Mouse (Mus musculus) lung, embryonic 14.5 days (tissue): ENCODE results near the gene Gnao1. TPM values are rescaled to one million over a fixed set of nuclear protein-coding genes. Genes with fewer than 3 reads are reported as not detected.

Experiments used
- ATAC-seq: fragments of 200-750 bp; cut with Nextera tagmentation; 2 replicates; pipeline ENCODE4 v1.8.0; 2017; ENCODE audit warnings: mild to moderate bottlenecking, moderate TSS enrichment, moderate library complexity; ENCODE audit not compliant: insufficient read depth
- DNase-seq: peaks from one replicate; pipeline ENCODE4 v3.0.0-alpha.2; 2015
- H3K27ac ChIP-seq: fragments of 300-500 bp; sonication (generic); 2 replicates; pipeline ENCODE4 v1.5.1; 2014; ENCODE audit warnings: low read depth, mild to moderate bottlenecking, moderate library complexity
- H3K27me3 ChIP-seq: fragments of 300-500 bp; sonication (generic); 2 replicates; pipeline ENCODE4 v1.6.1; 2014; ENCODE audit warnings: low read length, control low read depth; ENCODE audit not compliant: insufficient read depth
- H3K36me3 ChIP-seq: fragments of 300-500 bp; sonication (generic); 2 replicates; pipeline ENCODE4 v1.6.1; 2014; ENCODE audit warnings: control low read depth; ENCODE audit not compliant: insufficient read depth
- H3K4me1 ChIP-seq: fragments of 300-500 bp; sonication (generic); 2 replicates; pipeline ENCODE4 v1.6.1; 2014; ENCODE audit warnings: antibody characterized with exemption, control low read depth; ENCODE audit not compliant: insufficient read depth
- H3K4me2 ChIP-seq: fragments of 300-500 bp; sonication (generic); 2 replicates; pipeline ENCODE4 v1.6.1; 2014; ENCODE audit warnings: mild to moderate bottlenecking
- H3K4me3 ChIP-seq: fragments of 300-500 bp; sonication (generic); 2 replicates; pipeline ENCODE4 v1.5.1; 2014; ENCODE audit warnings: low read depth, low read length
- H3K9ac ChIP-seq: fragments of 300-500 bp; sonication (generic); 2 replicates; pipeline ENCODE4 v1.6.1; 2014
- H3K9me3 ChIP-seq: fragments of 300-500 bp; sonication (generic); 2 replicates; pipeline ENCODE4 v1.6.1; 2016; ENCODE audit warnings: low read depth, low read length, control low read depth
- CTCF ChIP-seq: IDR thresholded peaks from 2 replicates; pipeline ENCODE4 v1.5.1; 2016; ENCODE audit warnings: antibody characterized with exemption, low read depth
- WGBS: fragments of 180-500 bp; shearing (Covaris S2); extraction: QIAGEN DNeasy Blood & Tissue Kit; methylation state at CpG from one replicate; pipeline ENCODE4 v1.1.7; 2014; 5-methylcytosine and 5-hydroxymethylcytosine counted together
- polyA plus RNA-seq: library from polyadenylated mRNA; unstranded; fragments of >200 nt; fragmentation: Nextera tagmentation; extraction: Ambion mirVana; gene quantifications from 2 replicates; pipeline ENCODE4 v1.2.1, GENCODE M21; 2014

Gnao1 gene
- polyA plus RNA-seq, 1 experiment from 2014 or later: 1.8 TPM

DNA sequence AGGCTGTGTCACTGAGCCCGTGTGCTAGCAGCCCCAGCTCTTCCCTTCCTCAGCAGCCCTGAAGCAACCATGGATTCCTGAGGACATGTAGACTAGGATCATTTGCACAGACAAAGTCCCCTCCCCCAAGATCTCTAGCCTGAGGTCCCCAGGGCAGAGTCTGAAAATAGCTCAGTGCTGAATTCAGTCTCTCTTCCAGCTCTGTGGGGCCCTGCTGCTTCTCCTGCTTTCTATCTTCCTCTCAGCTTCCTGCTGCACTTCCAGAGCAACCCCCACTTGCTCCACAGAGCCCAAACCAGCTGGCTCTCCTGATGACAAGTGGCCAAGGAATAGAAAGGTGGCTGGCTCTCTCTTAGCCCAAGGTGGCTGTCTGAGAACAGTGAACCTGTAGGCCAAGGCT is 98.8 kb downstream of the Gnao1 start:
- Histone ChIP-seq H3K4me2 (no peak overlapping the region), H3K27ac (peak overlapping the region; percentile 58), H3K4me1 (peaks cover 14% of the 10 kb centered on the region), H3K4me3 (no peak overlapping the region), H3K36me3 (no peaks in the 10 kb centered on the region), H3K9ac (peak overlapping the region; percentile 16; the same call in 1 of the 2 replicates), H3K27me3 (no peaks in the 10 kb centered on the region), H3K9me3 (no peaks in the 10 kb centered on the region)
- TF ChIP-seq CTCF: no peak
- WGBS: 21% methylated on average over 1 of the region's 1 CpGs
- ATAC-seq: no peak
- DNase-seq: peak; percentile 28

DNA sequence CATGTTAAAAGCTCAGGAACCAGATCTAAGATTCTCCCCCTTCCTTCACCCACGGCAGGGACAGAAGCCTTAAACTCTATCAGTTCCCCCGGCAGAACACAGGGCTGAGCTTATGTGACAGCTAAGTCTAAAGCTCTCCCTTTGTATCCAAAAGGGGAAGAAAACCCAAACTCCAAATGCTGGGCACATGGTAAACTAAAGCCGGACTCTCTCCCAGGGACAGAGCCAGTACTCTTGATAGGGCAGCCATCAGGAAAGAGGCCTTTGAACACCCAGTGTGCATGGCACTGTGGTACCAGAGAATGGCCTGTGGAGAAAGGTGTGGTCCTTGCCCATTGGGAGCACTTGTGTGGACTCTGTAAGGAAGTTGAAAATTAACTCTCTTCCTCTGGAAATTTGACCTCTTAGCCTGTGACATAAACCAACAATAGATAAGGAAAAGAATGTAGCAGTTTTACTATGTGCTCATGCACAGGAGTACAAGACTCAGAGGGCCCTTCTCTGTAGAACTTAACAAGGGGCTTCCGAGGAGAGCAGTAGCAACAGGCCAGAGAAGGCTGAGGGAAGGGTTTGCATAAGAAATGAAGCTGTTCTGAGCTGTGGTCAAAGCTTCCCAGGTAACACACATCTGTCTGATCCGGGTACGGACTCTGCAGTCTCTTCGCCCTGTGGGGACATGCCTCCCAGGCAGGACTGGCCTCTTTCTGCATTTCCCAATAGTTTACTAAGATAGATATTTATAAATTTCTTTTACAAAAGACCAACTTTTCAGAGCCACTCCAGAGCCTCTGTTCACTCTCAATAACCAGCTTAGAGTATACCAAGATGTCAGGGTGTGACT is 102.2 kb downstream of the Gnao1 start:
- Histone ChIP-seq H3K36me3 (no peaks in the 10 kb centered on the region), H3K4me2 (no peak overlapping the region), H3K27me3 (no peaks in the 10 kb centered on the region), H3K4me1 (peaks cover 14% of the 10 kb centered on the region), H3K4me3 (no peak overlapping the region), H3K27ac (0 out of 2 replicates have a peak overlapping the region, but pooled peaks have one; percentile 24), H3K9me3 (no peaks in the 10 kb centered on the region), H3K9ac (no peak overlapping the region)
- WGBS: 43% methylated on average over 7 of the region's 7 CpGs
- TF ChIP-seq CTCF: no peak
- 0 out of 2 replicates have a peak, but pooled peaks have one; percentile 21 for ATAC-seq
- DNase-seq: peak; percentile 36

DNA sequence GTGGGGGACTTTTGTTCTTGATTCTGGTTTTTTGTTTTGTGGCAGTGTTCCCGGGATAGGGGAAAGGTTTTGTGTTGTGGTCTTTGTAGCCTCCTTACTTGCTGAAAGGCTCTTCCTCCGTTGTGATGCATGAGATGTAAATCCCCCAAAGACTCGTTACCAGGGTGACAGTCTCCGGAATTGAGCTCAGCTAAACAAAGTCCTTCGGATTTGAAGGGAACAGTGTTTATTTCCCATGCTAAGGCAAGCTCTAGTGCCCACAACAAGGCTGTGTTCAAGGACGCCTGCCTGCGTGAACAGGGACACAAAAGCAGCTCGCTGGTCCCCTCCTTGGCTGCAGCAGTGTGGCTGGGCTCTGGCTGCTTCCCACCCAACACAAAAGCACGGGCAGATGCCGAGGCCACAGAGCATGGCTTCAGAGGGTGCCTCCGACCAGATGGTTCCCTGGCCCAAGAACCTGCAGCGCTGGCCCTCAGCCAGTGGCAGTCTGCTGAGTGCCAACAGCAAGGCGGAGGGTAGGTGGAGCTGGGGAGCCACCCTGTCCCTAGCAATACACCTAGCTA is 108.2 kb downstream of the Gnao1 start:
- 44% methylated on average over 13 of the region's 13 CpGs for WGBS
- no peak overlapping the region; the same call in 1 of the 2 replicates for H3K27ac ChIP-seq

DNA sequence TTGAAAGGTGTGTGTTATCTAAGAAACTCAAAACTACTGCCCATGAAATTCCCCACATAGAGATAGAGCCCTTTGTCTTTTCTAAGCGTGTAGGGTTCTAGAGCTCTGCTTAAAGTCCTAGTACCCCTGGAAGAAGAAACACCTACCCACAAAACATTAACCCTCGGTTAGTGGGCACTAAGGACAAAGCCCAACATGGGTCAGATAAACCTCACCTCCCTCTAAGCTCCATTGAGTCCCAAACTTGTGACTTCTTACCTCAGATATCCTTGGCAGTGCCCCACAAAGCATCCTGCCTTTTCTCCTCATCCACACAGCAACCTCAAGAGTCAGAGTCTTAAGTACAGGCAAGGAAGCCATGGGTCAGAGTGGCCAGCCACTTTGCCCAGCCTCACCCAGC is 108.8 kb downstream of the Gnao1 start:
- H3K9ac ChIP-seq: no peak overlapping the region
- ATAC-seq: no peak
- no peak for DNase-seq
- WGBS: 69% methylated on average over 2 of the region's 2 CpGs
- H3K4me2 ChIP-seq: no peak overlapping the region
- no peaks in the 10 kb centered on the region for H3K36me3 ChIP-seq
- no peak overlapping the region for H3K27ac ChIP-seq
- no peaks in the 10 kb centered on the region for H3K4me1 ChIP-seq
- H3K9me3 ChIP-seq: no peaks in the 10 kb centered on the region
- no peak for TF ChIP-seq CTCF
- no peaks in the 10 kb centered on the region for H3K27me3 ChIP-seq
- no peak overlapping the region for H3K4me3 ChIP-seq

More for the DNA sequence above, 108.2 kb downstream of the Gnao1 start:
- no peak for ATAC-seq
- no peak overlapping the region for H3K4me2 ChIP-seq
- H3K9ac ChIP-seq: no peak overlapping the region
- H3K4me3 ChIP-seq: no peak overlapping the region
- TF ChIP-seq CTCF: no peak
- H3K27me3 ChIP-seq: no peaks in the 10 kb centered on the region
- H3K9me3 ChIP-seq: no peaks in the 10 kb centered on the region
- H3K36me3 ChIP-seq: no peaks in the 10 kb centered on the region
- peak; percentile 26 for DNase-seq
- H3K4me1 ChIP-seq: no peaks in the 10 kb centered on the region

DNA sequence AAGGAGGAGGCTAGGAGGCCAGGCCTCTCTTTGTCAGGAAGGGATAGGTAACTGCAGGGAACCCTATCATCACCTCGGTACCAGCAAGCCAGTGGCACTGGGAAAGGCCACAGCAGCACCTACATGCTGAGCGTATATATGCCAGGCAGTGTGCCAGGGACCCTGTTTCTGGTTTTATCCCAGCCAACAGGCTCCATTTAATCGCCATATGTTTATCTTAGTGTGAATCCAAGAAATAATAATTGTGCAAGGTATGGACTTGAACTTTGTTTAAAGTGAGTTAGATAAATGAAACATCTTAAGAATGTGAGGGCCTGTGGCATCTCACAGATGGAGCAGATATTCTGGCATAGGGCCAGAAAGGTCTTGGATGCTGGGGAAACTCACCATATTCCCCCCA is 109.7 kb downstream of the Gnao1 start:
- Histone ChIP-seq H3K9me3 (no peaks in the 10 kb centered on the region), H3K4me3 (no peak overlapping the region), H3K27me3 (no peaks in the 10 kb centered on the region), H3K4me1 (no peaks in the 10 kb centered on the region), H3K36me3 (no peaks in the 10 kb centered on the region), H3K27ac (no peak overlapping the region), H3K9ac (no peak overlapping the region), H3K4me2 (no peak overlapping the region)
- ATAC-seq (no peak), DNase-seq (peak; percentile 35)
- WGBS: 44% methylated on average over 3 of the region's 3 CpGs
- no peak for TF ChIP-seq CTCF

DNA sequence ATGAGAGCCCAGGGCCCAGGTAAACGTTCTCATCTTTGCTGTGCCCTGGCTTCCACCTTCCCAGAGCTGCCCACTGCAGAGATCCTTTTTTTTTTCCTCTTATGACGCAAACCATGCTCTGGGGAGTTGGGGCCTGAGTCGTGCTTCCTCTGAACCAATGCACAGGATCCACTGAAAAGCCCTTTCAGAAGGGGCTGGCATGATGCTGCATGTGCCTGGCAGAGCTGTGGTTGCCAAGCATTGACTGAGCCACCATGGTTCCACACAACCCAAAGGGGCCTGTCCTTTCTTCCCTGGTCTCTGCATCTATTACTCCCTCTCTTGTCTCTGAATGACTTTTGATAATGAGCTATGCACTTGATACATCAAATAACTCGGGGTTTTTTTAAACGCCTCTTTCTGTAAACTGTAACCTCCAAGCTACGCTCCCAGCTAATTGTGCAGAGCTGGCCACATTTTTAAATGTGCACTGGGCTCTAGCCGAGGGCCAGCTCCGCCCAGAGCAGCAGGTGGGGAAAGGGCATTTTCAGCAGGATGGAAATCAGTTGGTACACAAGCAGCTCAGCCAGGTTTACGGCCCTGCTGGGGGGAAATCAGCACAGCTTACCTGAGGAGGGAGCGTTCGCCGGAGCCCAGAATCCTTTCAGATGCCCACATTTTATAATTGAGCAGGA is 110.3 kb downstream of the Gnao1 start:
- no peak for ATAC-seq
- Histone ChIP-seq H3K27ac (no peak overlapping the region), H3K9me3 (no peaks in the 10 kb centered on the region), H3K9ac (no peak overlapping the region), H3K36me3 (no peaks in the 10 kb centered on the region), H3K4me3 (no peak overlapping the region), H3K4me1 (no peaks in the 10 kb centered on the region), H3K27me3 (no peaks in the 10 kb centered on the region), H3K4me2 (no peak overlapping the region)
- 59% methylated on average over 12 of the region's 12 CpGs for WGBS
- TF ChIP-seq CTCF: no peak
- DNase-seq: no peak

DNA sequence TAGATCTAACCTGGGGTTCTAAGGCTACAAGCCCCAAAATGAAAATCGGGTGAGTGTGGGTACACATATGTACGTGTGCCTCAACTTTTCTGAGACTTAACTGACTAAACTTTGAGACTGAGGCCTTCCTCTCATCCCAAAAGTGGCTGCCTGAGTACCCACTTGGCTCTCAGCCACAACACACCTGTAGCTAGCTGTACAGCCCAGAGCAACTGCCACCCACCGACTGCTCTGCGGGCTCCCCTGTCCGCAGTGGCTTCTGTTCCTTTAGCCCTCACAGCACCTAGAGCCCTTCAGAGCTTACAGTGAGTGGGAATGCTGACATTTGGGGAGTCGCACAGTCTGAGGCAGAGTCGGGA is 110.8 kb downstream of the Gnao1 start:
- 76% methylated on average over 7 of the region's 7 CpGs for WGBS
- Histone ChIP-seq H3K27me3 (no peaks in the 10 kb centered on the region), H3K9me3 (no peaks in the 10 kb centered on the region), H3K9ac (no peak overlapping the region), H3K4me2 (no peak overlapping the region), H3K36me3 (no peaks in the 10 kb centered on the region), H3K27ac (no peak overlapping the region), H3K4me1 (no peaks in the 10 kb centered on the region), H3K4me3 (no peak overlapping the region)
- TF ChIP-seq CTCF: no peak
- DNase-seq (no peak), ATAC-seq (no peak)
